Mouse (Mus musculus): Measurements from ENCODE around the gene Syt1. TPM values are rescaled to one million over a fixed set of nuclear protein-coding genes. Genes with fewer than 3 reads are reported as not detected.

Syt1 gene
- polyA plus RNA-seq, 1 experiment: 0.58 TPM

- no peak for DNase-seq (ENCODE audit: low spot score)
Measured at GRCm38 (mm10) chr10:108525506-108525905, 485.3 kb downstream of the Syt1 start.

DNA sequence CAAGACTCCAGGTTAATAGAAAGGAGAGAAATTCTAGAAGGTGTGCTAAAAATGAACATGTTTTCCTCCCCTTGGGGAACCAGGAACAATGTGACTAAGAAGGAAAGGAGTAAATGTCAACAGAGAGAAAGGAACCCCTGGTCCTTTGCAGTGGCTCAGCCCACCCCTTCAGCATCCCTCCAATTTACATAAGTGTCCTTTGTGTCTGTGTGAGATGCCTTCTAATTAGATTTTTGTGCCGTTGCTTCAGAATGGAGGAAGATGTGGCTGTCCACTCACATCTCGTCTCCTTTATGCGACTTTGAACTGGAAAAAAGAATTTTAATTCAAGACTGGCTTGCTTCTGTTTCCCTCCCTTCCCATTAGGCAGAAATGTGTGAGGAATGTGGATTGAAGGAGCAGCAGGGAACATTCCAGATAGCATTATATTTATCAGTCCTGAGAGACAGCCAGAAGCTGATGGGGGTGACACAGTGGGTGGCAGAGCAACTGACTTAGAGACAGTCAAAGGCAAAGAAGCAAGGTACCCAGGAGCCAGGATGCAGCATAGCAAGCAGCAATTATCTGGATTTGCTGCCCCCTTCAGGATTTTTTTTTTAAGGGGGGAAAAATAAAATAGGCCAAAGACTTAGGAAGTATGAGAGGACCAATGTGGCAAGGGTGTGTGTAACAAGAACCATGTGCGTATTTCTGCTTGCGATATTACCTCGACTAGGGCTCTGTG is 486.3 kb downstream of the Syt1 start:
- DNase-seq (ENCODE audit: low spot score): no peak

- no peak for DNase-seq (ENCODE audit: low spot score)
Measured at GRCm38 (mm10) chr10:108519156-108519555, 491.6 kb downstream of the Syt1 start.

DNA sequence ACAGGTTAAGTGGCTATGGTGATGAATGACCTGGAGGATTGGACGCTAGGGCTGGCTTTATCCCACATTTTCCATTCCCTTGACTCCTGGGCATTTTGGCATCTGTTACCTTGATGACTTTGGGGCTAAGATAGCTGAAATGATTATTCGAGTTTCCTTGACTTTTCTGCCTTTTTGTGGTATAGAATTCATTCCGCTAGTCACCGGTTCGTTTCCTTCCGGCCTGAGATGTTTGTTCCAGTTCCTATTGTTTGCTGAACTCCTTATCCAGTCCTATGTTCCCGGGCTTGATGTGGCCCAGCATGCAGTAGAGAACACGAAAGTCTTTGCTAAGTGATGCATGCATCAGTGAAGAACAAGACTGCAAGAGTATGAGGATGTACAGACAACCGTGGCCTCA is 493.7 kb downstream of the Syt1 start:
- no peak for DNase-seq (ENCODE audit: low spot score)

GRCm38 (mm10) chr10:108514671-108515070 is 496.1 kb downstream of the Syt1 start:
- no peak for DNase-seq (ENCODE audit: low spot score)

DNA sequence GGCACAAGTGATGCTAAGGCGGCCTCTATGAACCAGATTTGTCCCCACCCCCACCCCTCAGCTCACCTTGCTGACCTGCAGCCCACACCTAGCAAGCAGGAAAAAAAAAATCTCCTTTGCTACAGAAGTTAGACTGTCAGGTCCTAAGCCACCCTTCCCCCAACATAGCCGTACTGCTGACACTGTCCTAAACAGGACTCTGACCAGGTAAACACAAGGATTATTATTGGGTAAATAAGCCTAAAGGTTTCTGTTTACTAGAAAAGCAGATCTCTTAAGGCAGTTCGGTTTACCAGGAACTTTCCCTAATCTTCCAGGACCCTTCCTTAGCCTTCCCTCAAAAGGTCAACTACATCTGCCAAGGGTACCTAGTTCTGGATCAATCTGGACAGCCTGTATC is 501.2 kb downstream of the Syt1 start:
- no peak for DNase-seq (ENCODE audit: low spot score)

- DNase-seq (ENCODE audit: low spot score): no peak
Measured at GRCm38 (mm10) chr10:108506917-108507316, 503.9 kb downstream of the Syt1 start.

- DNase-seq (ENCODE audit: low spot score): no peak
Measured at GRCm38 (mm10) chr10:108504925-108505324, 505.9 kb downstream of the Syt1 start.

DNA sequence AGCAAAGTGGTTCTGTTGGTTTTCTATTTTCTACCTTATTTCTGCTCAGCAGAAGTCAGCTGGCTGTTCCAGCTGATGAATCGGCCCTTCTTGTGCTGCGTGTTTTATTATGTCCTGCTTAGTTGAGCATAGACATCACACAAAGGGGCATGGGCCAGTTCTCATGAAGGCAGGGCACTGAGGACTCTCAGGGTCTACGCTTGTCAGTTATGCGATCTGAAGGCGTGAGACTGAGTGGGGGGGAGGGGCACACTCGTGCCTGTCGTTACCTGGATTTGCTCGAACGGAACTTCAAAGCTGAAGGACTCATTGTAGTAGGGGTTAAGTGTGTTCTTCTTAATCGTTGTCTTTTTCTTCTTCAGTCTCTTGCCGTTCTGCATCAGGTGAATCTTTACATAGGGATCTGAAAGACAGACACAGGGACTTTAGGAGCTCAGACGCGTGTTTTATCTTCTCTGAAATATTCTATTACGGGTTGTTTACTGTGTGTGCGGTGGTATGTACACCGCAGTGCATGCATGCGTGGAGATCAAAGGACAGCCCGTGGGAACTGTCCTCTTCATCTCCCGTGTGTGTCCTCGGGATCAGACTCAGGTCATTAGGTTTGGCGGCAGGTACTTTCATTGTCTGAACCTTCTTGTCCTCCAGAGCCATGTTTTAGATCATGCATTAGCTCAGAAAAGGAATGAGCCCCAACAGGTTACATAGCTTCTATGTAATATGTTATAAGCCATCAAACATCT is 506.5 kb downstream of the Syt1 start:
- no peak for DNase-seq (ENCODE audit: low spot score)

- DNase-seq (ENCODE audit: low spot score): no peak
Measured at GRCm38 (mm10) chr10:108490231-108490630, 520.6 kb downstream of the Syt1 start.

- DNase-seq (ENCODE audit: low spot score): no peak
Measured at GRCm38 (mm10) chr10:108483991-108484390, 526.8 kb downstream of the Syt1 start.

DNA sequence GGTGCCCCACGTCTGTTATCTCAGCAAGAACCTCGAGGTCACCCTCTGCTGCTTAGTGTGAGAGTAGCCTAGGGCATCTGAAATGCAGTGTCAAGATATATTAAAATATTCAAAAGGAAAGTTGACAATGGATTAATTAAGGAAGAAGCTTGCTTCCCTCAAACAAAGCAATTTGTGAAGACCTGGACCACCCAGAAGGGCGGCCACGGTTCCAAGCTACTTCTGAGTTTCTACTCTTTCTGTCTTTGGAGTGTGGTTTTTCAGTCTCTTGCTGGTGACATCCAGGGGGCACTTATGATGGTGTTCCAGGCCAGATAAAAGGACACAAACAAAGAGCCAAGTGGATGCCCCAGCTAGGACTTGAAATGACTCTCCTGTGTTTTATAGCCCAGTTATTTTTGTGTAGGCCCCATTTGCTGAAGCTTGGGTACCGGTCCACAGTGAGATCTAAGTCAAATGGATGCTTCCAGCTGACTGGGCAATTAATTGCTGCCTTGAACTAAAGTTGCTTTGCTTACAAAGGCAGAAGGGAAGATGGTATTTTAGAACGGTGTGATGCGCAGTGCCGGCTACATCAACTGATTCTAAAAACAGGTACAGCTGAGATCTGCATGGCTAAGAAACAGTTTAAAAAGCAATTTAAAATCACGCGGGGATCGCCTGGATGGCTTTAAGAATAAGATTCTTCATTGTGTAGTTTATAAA is 530.5 kb downstream of the Syt1 start:
- DNase-seq (ENCODE audit: low spot score): no peak

DNA sequence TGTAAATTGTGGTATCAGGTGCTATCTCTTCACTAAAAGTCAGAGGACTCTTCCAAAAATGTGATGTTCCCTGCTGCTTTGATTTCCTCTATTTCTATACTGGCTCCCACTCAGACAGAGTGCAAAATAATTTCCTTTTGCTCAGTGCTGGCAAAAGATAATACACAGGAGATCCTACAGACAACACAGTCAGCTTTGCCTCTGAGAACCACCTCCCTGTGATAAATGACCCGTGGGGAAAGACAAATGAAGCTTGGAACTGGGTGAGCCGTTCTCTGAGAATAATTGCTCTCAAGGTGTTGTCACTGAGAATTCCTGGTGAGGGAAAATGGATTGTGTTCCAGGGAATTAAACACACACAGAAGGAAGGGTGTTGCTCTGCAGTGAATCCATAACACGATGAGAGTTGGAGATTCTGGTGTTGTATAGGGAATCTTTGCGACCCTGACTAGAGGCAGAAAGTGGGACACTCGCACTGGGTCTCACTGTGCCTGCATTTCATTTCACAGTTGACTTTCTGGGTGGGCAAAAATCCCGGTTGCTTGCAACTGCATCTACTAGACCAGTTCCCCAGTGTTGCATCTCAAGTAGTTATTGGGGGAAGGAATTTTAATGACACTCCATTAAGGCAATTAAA is 540.3 kb downstream of the Syt1 start:
- DNase-seq (ENCODE audit: low spot score): no peak

- DNase-seq (ENCODE audit: low spot score): no peak
Measured at GRCm38 (mm10) chr10:108466539-108466938, 544.2 kb downstream of the Syt1 start.

DNA sequence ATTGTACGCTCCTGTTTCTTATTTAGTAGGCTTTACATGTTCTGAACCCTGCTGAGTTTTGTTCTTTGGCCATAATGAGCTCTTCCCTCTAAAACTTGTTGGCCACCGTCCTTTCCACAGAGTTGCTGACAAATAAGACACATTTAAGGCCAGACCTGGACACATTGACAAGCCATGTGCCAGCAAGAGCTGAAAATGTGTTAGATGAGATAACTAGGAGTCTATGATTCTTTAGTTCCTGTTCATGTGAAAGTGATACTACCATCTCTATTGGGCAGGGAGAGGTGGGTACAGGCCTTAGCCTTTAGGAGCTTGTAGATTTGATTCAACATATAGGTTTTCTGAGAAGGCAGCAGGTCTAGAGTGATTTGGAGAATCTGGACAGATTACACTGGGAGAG is 548.9 kb downstream of the Syt1 start:
- DNase-seq (ENCODE audit: low spot score): no peak

GRCm38 (mm10) chr10:108457054-108457453 is 553.7 kb downstream of the Syt1 start:
- DNase-seq (ENCODE audit: low spot score): no peak

- DNase-seq (ENCODE audit: low spot score): no peak
Measured at GRCm38 (mm10) chr10:108455883-108456282, 554.9 kb downstream of the Syt1 start.

DNA sequence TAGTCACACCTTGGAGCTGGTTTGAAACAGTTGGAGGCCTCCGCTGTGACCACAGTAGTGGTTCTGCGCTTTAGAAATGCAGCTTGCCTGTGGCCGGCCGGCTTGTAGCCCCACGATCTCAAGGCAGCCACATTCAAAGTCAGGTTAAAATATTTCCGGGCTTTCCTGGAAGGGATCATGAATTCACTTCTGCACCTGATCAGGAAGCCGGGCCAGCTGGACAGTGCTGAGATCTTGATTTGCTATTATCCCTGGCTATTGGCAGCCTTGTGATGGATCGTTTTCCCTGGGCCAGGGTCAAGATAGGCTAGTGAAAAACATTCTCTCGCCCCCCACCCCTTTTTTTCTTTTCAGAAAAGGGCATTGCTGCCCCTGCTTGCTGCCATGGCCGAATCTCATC is 555.6 kb downstream of the Syt1 start:
- DNase-seq (ENCODE audit: low spot score): no peak

DNA sequence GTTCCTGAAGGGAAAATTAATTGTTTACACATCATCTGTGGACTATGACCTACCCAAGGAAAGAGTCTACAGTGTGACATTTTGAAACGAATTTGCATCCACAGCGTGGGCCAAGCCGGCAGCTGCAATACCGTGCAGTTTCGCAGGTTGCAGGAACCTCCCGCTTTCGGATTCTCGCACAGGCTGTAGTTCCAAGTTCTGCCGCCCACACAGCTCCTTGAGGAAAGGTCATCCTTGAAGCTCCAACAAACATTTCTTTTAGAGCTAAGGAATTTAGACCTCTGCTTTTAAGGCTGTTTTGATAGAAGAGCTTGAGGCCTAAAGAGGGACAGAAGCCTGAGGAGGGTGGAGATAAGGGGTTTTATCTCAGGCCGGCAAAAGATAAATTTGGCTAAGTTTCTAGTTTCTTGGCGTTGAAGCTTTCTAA is 556.1 kb downstream of the Syt1 start:
- no peak for DNase-seq (ENCODE audit: low spot score)

DNA sequence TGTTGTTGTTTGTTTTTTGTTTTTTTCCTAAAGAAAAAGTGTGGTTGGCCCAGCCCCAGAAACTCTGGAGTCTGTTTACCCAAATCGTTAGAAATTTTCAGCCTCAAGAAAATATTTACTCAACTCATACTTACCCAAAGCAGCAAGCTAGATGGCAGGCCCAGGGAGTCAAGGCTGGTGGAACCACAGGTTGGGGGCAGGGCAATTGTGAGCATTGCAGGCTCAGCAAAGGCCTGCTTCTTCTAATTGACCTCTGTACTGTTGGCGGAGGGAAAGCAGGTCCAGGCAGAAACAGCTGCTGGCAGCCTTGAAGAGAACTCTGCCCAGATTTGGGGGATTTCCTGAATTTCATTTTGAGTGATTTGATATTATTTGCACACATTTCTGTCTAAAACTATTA is 557.2 kb downstream of the Syt1 start:
- DNase-seq (ENCODE audit: low spot score): no peak

DNA sequence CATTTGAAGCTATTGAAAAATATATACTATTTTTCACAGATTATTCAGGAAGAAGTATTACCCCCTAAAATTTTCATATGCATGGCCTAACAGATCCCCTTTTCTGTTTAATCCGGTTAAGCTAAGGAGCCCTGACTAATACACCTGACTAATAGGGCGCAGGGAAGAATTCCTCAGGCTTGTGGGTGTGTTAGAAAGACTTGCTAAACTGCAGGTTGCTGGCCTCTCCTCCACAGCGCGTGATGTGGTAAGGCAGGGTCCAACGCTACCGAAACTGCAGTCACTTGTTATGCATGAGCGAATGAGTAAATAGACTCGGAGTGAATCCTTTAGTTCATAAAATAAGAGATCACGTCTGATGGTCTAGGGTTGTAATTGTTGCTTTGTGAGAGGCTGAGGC is 558.4 kb downstream of the Syt1 start:
- no peak for DNase-seq (ENCODE audit: low spot score)

DNA sequence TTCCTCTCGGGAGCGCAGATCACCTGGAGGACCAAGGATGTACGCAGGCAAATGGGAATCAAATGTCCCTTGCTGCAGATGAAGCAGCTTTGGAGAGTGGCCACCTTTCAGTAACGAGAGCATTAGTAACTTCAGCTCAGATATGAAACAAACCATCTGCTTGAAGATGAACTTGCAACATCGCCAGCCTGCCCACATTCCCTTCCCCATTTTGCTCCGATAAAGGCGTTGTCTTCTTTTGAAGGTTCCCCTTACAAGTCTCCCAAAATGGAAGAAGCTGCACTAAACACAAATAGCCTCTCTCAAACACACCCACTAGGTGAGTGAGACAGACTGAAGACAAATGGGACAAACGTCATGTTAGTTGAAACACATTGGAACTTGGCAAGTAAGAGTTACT is 559.3 kb downstream of the Syt1 start:
- no peak for DNase-seq (ENCODE audit: low spot score)
